Mouse (Mus musculus): ENCODE data around the gene Jmjd6.

Jmjd6 gene

GRCm38 (mm10) chr11:116806136-116807071 is 36.8 kb downstream of the Jmjd6 start:
- DNase-seq: no peak

GRCm38 (mm10) chr11:116802709-116803108 is 40.5 kb downstream of the Jmjd6 start:
- DNase-seq: no peak

GRCm38 (mm10) chr11:116801106-116801505 is 42.1 kb downstream of the Jmjd6 start:
- DNase-seq: no peak

- no peak for DNase-seq
Measured at GRCm38 (mm10) chr11:116799364-116799763, 43.9 kb downstream of the Jmjd6 start.
